Mouse (Mus musculus): Measurements from ENCODE around the gene Adra2b.

The Adra2b gene

GRCm38 (mm10) chr2:127362459-127363281, at the start of gene Adra2b:
Adra2b (plus strand) TSS chr2:127363208.
- DNase-seq (ENCODE audit: low read depth in 2 of 2, low spot score in 2 of 2): peak; percentile 64 to 76

GRCm38 (mm10) chr2:127313878-127314277, 49.1 kb upstream of the Adra2b start:
- DNase-seq (ENCODE audit: low read depth in 2 of 2, low spot score in 2 of 2): no peak

- peak; percentile 87 to 93 for DNase-seq (ENCODE audit: low read depth in 2 of 2, low spot score in 2 of 2)
Measured at GRCm38 (mm10) chr2:127314467-127315154, 48.4 kb upstream of the Adra2b start.

- no peak for DNase-seq (ENCODE audit: low read depth in 2 of 2, low spot score in 2 of 2)
Measured at GRCm38 (mm10) chr2:127315155-127315470, 47.9 kb upstream of the Adra2b start.

- DNase-seq (ENCODE audit: low read depth in 2 of 2, low spot score in 2 of 2): no peak
Measured at GRCm38 (mm10) chr2:127316431-127316830, 46.6 kb upstream of the Adra2b start.

- DNase-seq (ENCODE audit: low read depth in 2 of 2, low spot score in 2 of 2): peak; percentile 45 to 58
Measured at GRCm38 (mm10) chr2:127318136-127318535, 44.9 kb upstream of the Adra2b start.

GRCm38 (mm10) chr2:127319071-127319470, 43.9 kb upstream of the Adra2b start:
- no peak for DNase-seq (ENCODE audit: low read depth in 2 of 2, low spot score in 2 of 2)

GRCm38 (mm10) chr2:127322671-127323285, 40.2 kb upstream of the Adra2b start:
- no peak for DNase-seq (ENCODE audit: low read depth in 2 of 2, low spot score in 2 of 2)

- no peak for DNase-seq (ENCODE audit: low read depth in 2 of 2, low spot score in 2 of 2)
Measured at GRCm38 (mm10) chr2:127323667-127324066, 39.3 kb upstream of the Adra2b start.

GRCm38 (mm10) chr2:127324456-127324855, 38.6 kb upstream of the Adra2b start:
- DNase-seq (ENCODE audit: low read depth in 2 of 2, low spot score in 2 of 2): no peak

GRCm38 (mm10) chr2:127328090-127328851, 34.7 kb upstream of the Adra2b start:
- no peak for DNase-seq (ENCODE audit: low read depth in 2 of 2, low spot score in 2 of 2)

- DNase-seq (ENCODE audit: low read depth in 2 of 2, low spot score in 2 of 2): peak in 1 of 2 experiments; percentile 55
Measured at GRCm38 (mm10) chr2:127332807-127333570, 30.0 kb upstream of the Adra2b start.

- peak; percentile 51 to 54 for DNase-seq (ENCODE audit: low read depth in 2 of 2, low spot score in 2 of 2)
Measured at GRCm38 (mm10) chr2:127333945-127334603, 28.9 kb upstream of the Adra2b start.

- peak; percentile 61 to 73 for DNase-seq (ENCODE audit: low read depth in 2 of 2, low spot score in 2 of 2)
Measured at GRCm38 (mm10) chr2:127335078-127335541, 27.9 kb upstream of the Adra2b start.

GRCm38 (mm10) chr2:127335767-127336496, 27.1 kb upstream of the Adra2b start, which contains the start of gene Dusp2:
Dusp2 (plus strand) TSS chr2:127336159.
- DNase-seq (ENCODE audit: low read depth in 2 of 2, low spot score in 2 of 2): peak; percentile 97 to 99

GRCm38 (mm10) chr2:127336497-127336832, 26.5 kb upstream of the Adra2b start:
- no peak for DNase-seq (ENCODE audit: low read depth in 2 of 2, low spot score in 2 of 2)

GRCm38 (mm10) chr2:127336885-127337284, 26.1 kb upstream of the Adra2b start:
- no peak for DNase-seq (ENCODE audit: low read depth in 2 of 2, low spot score in 2 of 2)

GRCm38 (mm10) chr2:127337531-127337930, 25.5 kb upstream of the Adra2b start:
- no peak for DNase-seq (ENCODE audit: low read depth in 2 of 2, low spot score in 2 of 2)

- DNase-seq (ENCODE audit: low read depth in 2 of 2, low spot score in 2 of 2): peak; percentile 39 to 52
Measured at GRCm38 (mm10) chr2:127338012-127338411, 25.0 kb upstream of the Adra2b start.
